In the genomic region with DNA sequence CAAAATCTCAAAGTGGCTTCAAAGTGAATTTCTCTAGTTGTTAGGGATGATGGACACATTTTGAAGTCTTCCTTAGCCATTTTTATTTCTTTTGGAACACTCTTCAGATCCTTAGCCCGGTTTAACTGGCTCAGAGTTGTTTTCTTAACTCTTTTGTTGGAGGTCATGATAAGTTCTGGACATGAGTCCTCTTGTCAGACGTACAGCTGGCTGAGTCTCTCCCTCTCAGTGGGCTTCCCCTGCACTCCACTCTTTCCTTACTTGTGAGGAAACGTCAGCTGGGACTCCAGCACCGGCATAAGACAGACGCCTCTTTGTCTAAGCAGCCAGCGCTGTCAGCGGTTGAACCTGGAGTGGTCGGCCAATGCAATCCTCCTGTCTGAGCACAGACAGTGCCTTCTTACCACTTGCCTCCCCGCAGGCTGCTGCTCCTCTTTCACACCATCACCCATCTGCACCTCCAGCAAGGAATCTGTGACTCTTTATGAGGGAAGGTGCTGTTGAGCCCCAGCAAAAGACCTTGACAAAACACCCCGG, we compare ENCODE assay signal across 15 mouse cellular contexts. TPM values are rescaled to one million over a fixed set of nuclear protein-coding genes. Genes with fewer than 3 reads are reported as not detected.
DNase-seq lines count a peak whose midpoint lies in the region; ATAC-seq and TF ChIP-seq lines count a peak whose summit lies in the region.
"Had no signal": no experiment of that assay in that cellular context is flagged by ENCODE, and none has a peak within 500 bp of the region (broad histone marks: within the 10 kb centered on the region; RNA-seq: fewer than 3 reads in every experiment).

No protein-coding gene starts in this region.

- H3K4me2 ChIP-seq in heart, postnatal 0 days (ENCODE audit: low read depth, low read length): no peak overlapping the region
- H3K4me2 ChIP-seq in midbrain, postnatal 0 days (ENCODE audit: low read depth, low read length, poor library complexity, severe bottlenecking): no peak overlapping the region
- H3K4me2 ChIP-seq in midbrain, embryonic 16.5 days (ENCODE audit: low read length): no peak overlapping the region
- H3K4me2 ChIP-seq: embryonic facial prominence, embryonic 15.5 days; liver, embryonic 13.5 days had no signal

- no peak for DNase-seq in heart, postnatal 0 days (ENCODE audit: low spot score)
- no peak for DNase-seq in heart, postnatal 14 days
- peak; percentile 20 for DNase-seq in midbrain, postnatal 0 days (ENCODE audit: low spot score)
- DNase-seq in forelimb bud, embryonic 11.5 days (ENCODE audit: low read depth, low spot score): peak; percentile 12
- peak; percentile 63 for DNase-seq in mesoderm, embryonic 11.5 days (ENCODE audit: low read depth, low spot score)
- no peak for DNase-seq in cerebellum, adult 8-10 months
- no peak for DNase-seq in urinary bladder, adult 2 months (ENCODE audit: low spot score)
- DNase-seq: cerebellum, adult 9-10 months; kidney, postnatal 10 days; liver, embryonic 13.5 days; lung, postnatal 4 days had no signal

- no peak overlapping the region for H3K27ac ChIP-seq in heart, postnatal 0 days (ENCODE audit: low read depth)
- no peak overlapping the region for H3K27ac ChIP-seq in midbrain, postnatal 0 days (ENCODE audit: low read depth, low read length)
- no peak overlapping the region for H3K27ac ChIP-seq in midbrain, embryonic 16.5 days (ENCODE audit: low read length)
- H3K27ac ChIP-seq: embryonic facial prominence, embryonic 15.5 days; liver, embryonic 13.5 days had no signal

- peak; percentile 12; the same call in 1 of the 2 replicates for ATAC-seq in heart, postnatal 0 days (ENCODE audit: insufficient read depth, low read depth)
- ATAC-seq in midbrain, postnatal 0 days (ENCODE audit: low FRiP score): no peak
- ATAC-seq in midbrain, embryonic 16.5 days: no peak
- ATAC-seq: Patski had no signal

- no peaks in the 10 kb centered on the region for H3K4me1 ChIP-seq in heart, postnatal 0 days (ENCODE audit: control insufficient read depth, insufficient read depth)
- no peaks in the 10 kb centered on the region for H3K4me1 ChIP-seq in midbrain, postnatal 0 days (ENCODE audit: insufficient read depth, low read length)
- H3K4me1 ChIP-seq in midbrain, embryonic 16.5 days (ENCODE audit: control insufficient read depth, insufficient read depth, low read length): no peaks in the 10 kb centered on the region
- H3K4me1 ChIP-seq: embryonic facial prominence, embryonic 15.5 days; liver, embryonic 13.5 days had no signal

- no peak for TF ChIP-seq CTCF in heart, postnatal 0 days (IDR thresholded peaks at IDR 0.05; ENCODE audit: low read depth)
- TF ChIP-seq CTCF in midbrain, postnatal 0 days (IDR thresholded peaks at IDR 0.05): no peak

- intact Hi-C loops in heart, postnatal 14 days (cut with DNase I): no loop called here

- no peaks in the 10 kb centered on the region for H3K27me3 ChIP-seq in heart, postnatal 0 days (ENCODE audit: control insufficient read depth, insufficient read depth, low read length)
- H3K27me3 ChIP-seq in midbrain, postnatal 0 days (ENCODE audit: insufficient read depth, low read length): no peaks in the 10 kb centered on the region
- no peaks in the 10 kb centered on the region for H3K27me3 ChIP-seq in midbrain, embryonic 16.5 days (ENCODE audit: control insufficient read depth, insufficient read depth, low read depth, low read length)
- H3K27me3 ChIP-seq: embryonic facial prominence, embryonic 15.5 days; liver, embryonic 13.5 days; Patski had no signal

- H3K4me3 ChIP-seq in heart, postnatal 0 days (ENCODE audit: low read depth, low read length): no peak overlapping the region
- H3K4me3 ChIP-seq in midbrain, postnatal 0 days (ENCODE audit: low read depth, low read length): no peak overlapping the region
- H3K4me3 ChIP-seq in midbrain, embryonic 16.5 days (ENCODE audit: low read depth, low read length): no peak overlapping the region
- H3K4me3 ChIP-seq: embryonic facial prominence, embryonic 15.5 days; liver, embryonic 13.5 days had no signal

- peaks cover 19% of the 10 kb centered on the region for H3K36me3 ChIP-seq in heart, postnatal 0 days (replicated peaks; ENCODE audit: control insufficient read depth, insufficient read depth, low read length)
- H3K36me3 ChIP-seq in midbrain, postnatal 0 days (ENCODE audit: insufficient read depth, low read length): peaks cover 5% of the 10 kb centered on the region
- H3K36me3 ChIP-seq in midbrain, embryonic 16.5 days (ENCODE audit: control insufficient read depth, insufficient read depth, low read length): peaks cover 8% of the 10 kb centered on the region

- TF ChIP-seq EP300 in heart, postnatal 0 days (IDR thresholded peaks at IDR 0.05; ENCODE audit: low read depth): no peak

- 14% methylated on average over 10 of the region's 10 CpGs for WGBS in heart, postnatal 0 days
- 40% methylated on average over 10 of the region's 10 CpGs for WGBS in midbrain, postnatal 0 days
- 53% methylated on average over 10 of the region's 10 CpGs for WGBS in midbrain, embryonic 16.5 days

- H3K9ac ChIP-seq in heart, postnatal 0 days (replicated peaks; ENCODE audit: low read depth, low read length): no peak overlapping the region
- H3K9ac ChIP-seq in midbrain, postnatal 0 days (replicated peaks; ENCODE audit: low read length, poor library complexity, severe bottlenecking): no peak overlapping the region
- H3K9ac ChIP-seq in midbrain, embryonic 16.5 days (ENCODE audit: low read depth, low read length): no peak overlapping the region
- H3K9ac ChIP-seq: embryonic facial prominence, embryonic 15.5 days; liver, embryonic 13.5 days had no signal

- H3K9me3 ChIP-seq in heart, postnatal 0 days (replicated peaks; ENCODE audit: control insufficient read depth, low read length): no peaks in the 10 kb centered on the region
- no peaks in the 10 kb centered on the region for H3K9me3 ChIP-seq in midbrain, postnatal 0 days (ENCODE audit: low read length)
- 0 out of 2 replicates have a peak, but pooled peaks cover 2% of the 10 kb centered on the region for H3K9me3 ChIP-seq in midbrain, embryonic 16.5 days (replicated peaks; ENCODE audit: control insufficient read depth, low read length, poor library complexity, severe bottlenecking)
- H3K9me3 ChIP-seq: embryonic facial prominence, embryonic 15.5 days; liver, embryonic 13.5 days had no signal

RNA-seq across cellular contexts. Expression of a gene that starts 20.1 kb away (rescaled TPM):
- total RNA-seq in heart, postnatal 0 days (2014; rRNA removed; ENCODE audit: low replicate concordance): not detected in 2 replicates
- polyA plus RNA-seq in heart, postnatal 0 days (2015; fragmentation: Nextera tagmentation; extraction: Ambion mirVana): 0.04 TPM in 1 of 2 replicates, not detected in the other
- not detected for total RNA-seq in heart, postnatal 14 days (2021)
- 0.27 and 4.4 TPM in 2 replicates for total RNA-seq in midbrain, postnatal 0 days (2014; rRNA removed)
- 0.25 and 1.4 TPM in 2 replicates for polyA plus RNA-seq in midbrain, postnatal 0 days (2015; fragmentation: Nextera tagmentation; extraction: Ambion mirVana)
- polyA plus RNA-seq in midbrain, embryonic 16.5 days (2015; fragmentation: Nextera tagmentation; extraction: Ambion mirVana): 0.39 TPM in 1 of 2 replicates, not detected in the other
- not detected in 2 replicates for polyA plus RNA-seq in urinary bladder, adult 2 months (2012; rRNA removed)
- total RNA-seq: hematopoietic stem cell, adult 5-6 weeks had no signal
- polyA plus RNA-seq: liver, embryonic 13.5 days; Patski had no signal

RNA-seq across cellular contexts. Expression of a gene that starts 30.1 kb away (rescaled TPM):
- total RNA-seq in heart, postnatal 0 days (2014; rRNA removed; ENCODE audit: low replicate concordance): 30.2 and 47.1 TPM in 2 replicates
- polyA plus RNA-seq in heart, postnatal 0 days (2015; fragmentation: Nextera tagmentation; extraction: Ambion mirVana): 31.8 and 33.8 TPM in 2 replicates
- total RNA-seq in heart, postnatal 14 days (2021): 10 to 100 TPM; 22.2 to 22.6 TPM
- 51.4 and 54.5 TPM in 2 replicates for total RNA-seq in midbrain, postnatal 0 days (2014; rRNA removed)
- polyA plus RNA-seq in midbrain, postnatal 0 days (2015; fragmentation: Nextera tagmentation; extraction: Ambion mirVana): 42.2 and 51.1 TPM in 2 replicates
- 52.5 and 55.9 TPM in 2 replicates for polyA plus RNA-seq in midbrain, embryonic 16.5 days (2015; fragmentation: Nextera tagmentation; extraction: Ambion mirVana)
- 65.9 and 77.0 TPM in 2 replicates for polyA plus RNA-seq in urinary bladder, adult 2 months (2012; rRNA removed)

RNA-seq across cellular contexts. Expression of a gene that starts 31.3 kb away (rescaled TPM):
- 72.9 and 73.8 TPM in 2 replicates for total RNA-seq in heart, postnatal 0 days (2014; rRNA removed; ENCODE audit: low replicate concordance)
- 18.5 and 19.4 TPM in 2 replicates for polyA plus RNA-seq in heart, postnatal 0 days (2015; fragmentation: Nextera tagmentation; extraction: Ambion mirVana)
- 10 to 100 TPM; 87.6 to 91.4 TPM for total RNA-seq in heart, postnatal 14 days (2021)
- total RNA-seq in midbrain, postnatal 0 days (2014; rRNA removed): 58.7 and 64.3 TPM in 2 replicates
- polyA plus RNA-seq in midbrain, postnatal 0 days (2015; fragmentation: Nextera tagmentation; extraction: Ambion mirVana): 13.5 and 16.2 TPM in 2 replicates
- 24.5 and 25.1 TPM in 2 replicates for polyA plus RNA-seq in midbrain, embryonic 16.5 days (2015; fragmentation: Nextera tagmentation; extraction: Ambion mirVana)
- 32.6 and 44.2 TPM in 2 replicates for polyA plus RNA-seq in urinary bladder, adult 2 months (2012; rRNA removed)

RNA-seq across cellular contexts. Expression of a gene that starts 39.4 kb away (rescaled TPM):
- total RNA-seq in heart, postnatal 0 days (2014; rRNA removed; ENCODE audit: low replicate concordance): 8.2 and 9.5 TPM in 2 replicates
- 9.0 and 9.1 TPM in 2 replicates for polyA plus RNA-seq in heart, postnatal 0 days (2015; fragmentation: Nextera tagmentation; extraction: Ambion mirVana)
- total RNA-seq in heart, postnatal 14 days (2021): 10 to 100 TPM; 13.0 to 13.5 TPM
- 23.6 and 26.6 TPM in 2 replicates for total RNA-seq in midbrain, postnatal 0 days (2014; rRNA removed)
- polyA plus RNA-seq in midbrain, postnatal 0 days (2015; fragmentation: Nextera tagmentation; extraction: Ambion mirVana): 16.9 and 17.7 TPM in 2 replicates
- polyA plus RNA-seq in midbrain, embryonic 16.5 days (2015; fragmentation: Nextera tagmentation; extraction: Ambion mirVana): 25.5 TPM in 2 replicates
- 12.2 and 13.9 TPM in 2 replicates for polyA plus RNA-seq in urinary bladder, adult 2 months (2012; rRNA removed)

RNA-seq across cellular contexts. Expression of a gene that starts 47.9 kb away (rescaled TPM):
- 4.6 and 4.9 TPM in 2 replicates for total RNA-seq in heart, postnatal 0 days (2014; rRNA removed; ENCODE audit: low replicate concordance)
- polyA plus RNA-seq in heart, postnatal 0 days (2015; fragmentation: Nextera tagmentation; extraction: Ambion mirVana): 1.8 and 2.1 TPM in 2 replicates
- total RNA-seq in heart, postnatal 14 days (2021): 1 to 10 TPM; 6.0 to 6.2 TPM
- 22.0 and 33.2 TPM in 2 replicates for total RNA-seq in midbrain, postnatal 0 days (2014; rRNA removed)
- polyA plus RNA-seq in midbrain, postnatal 0 days (2015; fragmentation: Nextera tagmentation; extraction: Ambion mirVana): 3.2 and 4.2 TPM in 2 replicates
- polyA plus RNA-seq in midbrain, embryonic 16.5 days (2015; fragmentation: Nextera tagmentation; extraction: Ambion mirVana): 5.3 and 6.3 TPM in 2 replicates
- polyA plus RNA-seq in urinary bladder, adult 2 months (2012; rRNA removed): 27.0 and 30.8 TPM in 2 replicates

Comparison
In these comparisons a context has a peak if more than half of its experiments do, and no peak if none do; other contexts are left out.
1. DNase-seq: peak in midbrain, postnatal 0 days (single experiment), forelimb bud, embryonic 11.5 days (single experiment) and mesoderm, embryonic 11.5 days (single experiment); none in heart, postnatal 0 days (single experiment), heart, postnatal 14 days (0 of 2), cerebellum, adult 8-10 months (single experiment) and urinary bladder, adult 2 months (single experiment).